Mouse (Mus musculus) thymus, postnatal 10 days (tissue): ENCODE results near the gene Zcchc17.

Experiments used
- DNase-seq, 2 experiments: peaks; one replicate each; pipeline ENCODE4 v3.0.0; 2021; ENCODE audit warnings: low spot score in 2 of 2

Zcchc17 gene

GRCm38 (mm10) chr4:130359486-130360237 lies at the start of gene Zcchc17, which contains the start of gene Snrnp40:
Gene Zcchc17 (minus strand): TSS chr4:130359943.
Gene Snrnp40 (plus strand): TSS chr4:130360132.
- peak; percentile 99 for DNase-seq

GRCm38 (mm10) chr4:130391265-130391664 lies 31.5 kb upstream of the Zcchc17 start:
- no peak for DNase-seq

GRCm38 (mm10) chr4:130389927-130390326 lies 30.2 kb upstream of the Zcchc17 start:
- no peak for DNase-seq

GRCm38 (mm10) chr4:130389496-130389895 lies 29.8 kb upstream of the Zcchc17 start:
- no peak for DNase-seq

- no peak for DNase-seq
Measured at GRCm38 (mm10) chr4:130387256-130387655, 27.5 kb upstream of the Zcchc17 start.

- no peak for DNase-seq
Measured at GRCm38 (mm10) chr4:130380418-130380817, 20.7 kb upstream of the Zcchc17 start.

GRCm38 (mm10) chr4:130379181-130379580 lies 19.4 kb upstream of the Zcchc17 start:
- no peak for DNase-seq

- no peak for DNase-seq
Measured at GRCm38 (mm10) chr4:130377500-130377899, 17.8 kb upstream of the Zcchc17 start.

GRCm38 (mm10) chr4:130376675-130377074 lies 16.9 kb upstream of the Zcchc17 start:
- DNase-seq, result no peak

GRCm38 (mm10) chr4:130360238-130360590 lies 471 bp upstream of the Zcchc17 start:
- no peak for DNase-seq

- DNase-seq, result no peak
Measured at GRCm38 (mm10) chr4:130357946-130358345, 1.8 kb downstream of the Zcchc17 start.

GRCm38 (mm10) chr4:130352588-130352987 lies 7.2 kb downstream of the Zcchc17 start:
- no peak for DNase-seq

GRCm38 (mm10) chr4:130350690-130351422 lies 8.9 kb downstream of the Zcchc17 start:
- no peak for DNase-seq

GRCm38 (mm10) chr4:130349666-130350065 lies 10.1 kb downstream of the Zcchc17 start:
- DNase-seq, result no peak

- DNase-seq, result peak in 1 of 2 experiments; percentile 58
Measured at GRCm38 (mm10) chr4:130341691-130342090, 18.1 kb downstream of the Zcchc17 start.

GRCm38 (mm10) chr4:130335867-130336266 lies 23.9 kb downstream of the Zcchc17 start:
- DNase-seq, result no peak

- no peak for DNase-seq
Measured at GRCm38 (mm10) chr4:130327366-130327765, 32.4 kb downstream of the Zcchc17 start.

GRCm38 (mm10) chr4:130325446-130325845 lies 34.3 kb downstream of the Zcchc17 start:
- DNase-seq, result no peak

- no peak for DNase-seq
Measured at GRCm38 (mm10) chr4:130323607-130324006, 36.1 kb downstream of the Zcchc17 start.

GRCm38 (mm10) chr4:130323165-130323564 lies 36.6 kb downstream of the Zcchc17 start:
- DNase-seq, result no peak

- DNase-seq, result no peak
Measured at GRCm38 (mm10) chr4:130322567-130322966, 37.2 kb downstream of the Zcchc17 start.

- no peak for DNase-seq
Measured at GRCm38 (mm10) chr4:130321640-130322039, 38.1 kb downstream of the Zcchc17 start.

GRCm38 (mm10) chr4:130319564-130319963 lies 40.2 kb downstream of the Zcchc17 start:
- DNase-seq, result no peak
